ENCODE assay signal across 22 mouse cellular contexts in genomic region chr2:40402418-40402817, GRCm38 (mm10).
"Had no signal": no experiment of that assay in that cellular context is flagged by ENCODE, and none has a peak within 500 bp of the region (broad histone marks: within the 10 kb centered on the region; RNA-seq: fewer than 3 reads in every experiment).

No protein-coding gene starts in this region.

- H3K36me3 ChIP-seq: kidney, embryonic 15.5 days; limb, embryonic 12.5 days; limb, embryonic 15.5 days; midbrain, embryonic 12.5 days; neural tube, embryonic 13.5 days; stomach, embryonic 15.5 days had no signal

- H3K4me1 ChIP-seq: kidney, embryonic 15.5 days; limb, embryonic 12.5 days; limb, embryonic 15.5 days; midbrain, embryonic 12.5 days; neural tube, embryonic 13.5 days; stomach, embryonic 15.5 days had no signal

- H3K9ac ChIP-seq: kidney, embryonic 15.5 days; limb, embryonic 12.5 days; limb, embryonic 15.5 days; liver, embryonic 14.5 days; liver, postnatal 0 days; lung, embryonic 14.5 days; midbrain, embryonic 12.5 days; neural tube, embryonic 13.5 days; stomach, embryonic 15.5 days had no signal

- DNase-seq: kidney, postnatal 10 days; kidney, postnatal 36 days; left cerebral cortex, postnatal 4 days; liver, postnatal 0 days; lung, embryonic 14.5 days; retina, postnatal 1 day; right cerebral cortex, postnatal 25 days; spleen, adult 18-20 months; thymus, adult 18-20 months; thymus, postnatal 36 days had no signal

- ATAC-seq: liver, postnatal 0 days; lung, postnatal 0 days; midbrain, embryonic 16.5 days had no signal

- H3K9me3 ChIP-seq: limb, embryonic 15.5 days; midbrain, embryonic 12.5 days; neural tube, embryonic 13.5 days; stomach, embryonic 15.5 days had no signal

- H3K27ac ChIP-seq: kidney, embryonic 15.5 days; limb, embryonic 12.5 days; limb, embryonic 15.5 days; liver, embryonic 14.5 days; macrophage; midbrain, embryonic 12.5 days; neural tube, embryonic 13.5 days; stomach, embryonic 15.5 days had no signal

- H3K27me3 ChIP-seq: kidney, embryonic 15.5 days; limb, embryonic 12.5 days; limb, embryonic 15.5 days; midbrain, embryonic 12.5 days; neural tube, embryonic 13.5 days; stomach, embryonic 15.5 days had no signal

- H3K4me2 ChIP-seq: kidney, embryonic 15.5 days; limb, embryonic 12.5 days; limb, embryonic 15.5 days; liver, embryonic 11.5 days; lung, embryonic 14.5 days; midbrain, embryonic 12.5 days; neural tube, embryonic 13.5 days; stomach, embryonic 15.5 days had no signal

- H3K4me3 ChIP-seq: kidney, embryonic 15.5 days; limb, embryonic 12.5 days; limb, embryonic 15.5 days; midbrain, embryonic 12.5 days; myocyte; neural tube, embryonic 13.5 days; stomach, embryonic 15.5 days had no signal
